Mouse (Mus musculus) thymus, postnatal 25 days (tissue): ENCODE data around the gene Arntl2.

Experiments used
- DNase-seq: peaks from one replicate; pipeline ENCODE4 v3.0.0; 2022

The Arntl2 gene

DNA sequence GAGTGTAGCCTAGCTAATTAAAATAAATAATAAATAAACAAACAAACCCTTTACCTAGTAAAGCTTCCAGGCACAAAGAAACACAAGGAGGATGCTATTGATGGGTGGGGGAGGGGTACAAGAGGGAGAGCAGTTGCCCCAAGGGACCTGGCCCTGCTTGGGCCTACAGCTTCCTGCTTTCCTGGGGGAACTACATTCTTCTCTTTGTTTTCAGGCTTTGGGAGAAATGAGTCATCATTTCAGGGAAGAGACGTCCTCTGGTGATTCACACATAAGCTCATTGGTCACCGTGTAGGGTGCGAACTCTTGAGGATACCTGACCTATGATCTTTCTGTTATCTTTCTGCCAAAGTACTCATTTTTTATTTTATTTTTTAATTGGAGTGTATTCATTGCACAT, 2.3 kb upstream of the Arntl2 start:
- no peak for DNase-seq

DNA sequence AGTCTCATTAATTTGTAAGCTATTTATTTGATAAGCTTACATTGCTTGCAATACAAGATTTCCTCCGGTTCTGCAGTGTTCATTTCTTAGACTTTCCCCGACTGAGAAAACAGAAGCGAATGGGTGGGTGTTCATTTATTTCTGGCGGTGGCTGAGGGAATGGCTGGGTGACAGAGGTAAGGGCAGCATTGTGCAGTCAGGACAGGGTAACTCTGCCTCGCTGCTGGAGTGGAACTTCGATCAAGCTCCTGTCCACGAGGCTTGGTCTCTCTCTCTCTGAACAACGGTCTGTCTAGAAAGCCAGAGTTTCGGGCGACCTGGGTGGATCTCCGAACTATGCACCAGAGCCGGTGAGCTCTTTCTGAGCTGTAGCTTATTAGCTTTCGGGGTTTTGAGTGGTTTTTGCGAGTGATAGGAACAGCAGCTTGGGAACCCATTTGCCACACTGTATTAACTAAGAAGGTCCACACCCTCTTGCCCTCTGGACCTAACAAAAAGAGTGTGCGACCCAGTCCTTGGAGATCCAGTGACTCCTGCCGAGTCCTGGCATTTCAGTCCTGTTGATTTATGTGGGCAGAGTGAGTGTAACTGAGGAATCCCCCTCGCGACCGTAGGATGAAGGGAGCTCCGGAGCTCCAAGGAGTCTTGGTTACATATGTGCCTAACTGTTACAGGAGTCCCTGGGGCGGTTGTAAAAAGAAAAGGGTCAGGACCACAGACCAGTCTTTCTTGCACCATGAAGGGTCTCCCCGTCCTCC, 510 bp upstream of the Arntl2 start:
- DNase-seq: no peak

DNA sequence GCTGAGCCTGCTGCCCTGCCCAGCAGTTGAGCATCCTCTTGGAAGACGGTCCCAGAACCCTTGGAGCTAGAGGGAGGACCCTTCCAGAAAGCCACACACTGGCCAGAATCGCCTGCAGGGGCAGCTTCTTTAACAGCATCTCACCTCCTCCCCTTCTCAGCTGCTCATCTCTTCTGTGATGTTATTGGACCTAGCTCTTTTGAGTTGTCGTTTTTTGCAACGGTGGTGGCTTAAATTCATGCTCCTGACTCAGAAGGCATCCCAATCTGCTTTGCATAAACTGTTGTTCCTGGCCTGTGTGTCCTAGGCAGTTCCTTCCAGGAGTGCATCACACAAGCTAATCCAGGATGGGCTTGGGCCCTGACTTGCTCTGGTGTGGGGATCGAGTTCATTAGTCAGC, 1.6 kb downstream of the Arntl2 start:
- DNase-seq: no peak

DNA sequence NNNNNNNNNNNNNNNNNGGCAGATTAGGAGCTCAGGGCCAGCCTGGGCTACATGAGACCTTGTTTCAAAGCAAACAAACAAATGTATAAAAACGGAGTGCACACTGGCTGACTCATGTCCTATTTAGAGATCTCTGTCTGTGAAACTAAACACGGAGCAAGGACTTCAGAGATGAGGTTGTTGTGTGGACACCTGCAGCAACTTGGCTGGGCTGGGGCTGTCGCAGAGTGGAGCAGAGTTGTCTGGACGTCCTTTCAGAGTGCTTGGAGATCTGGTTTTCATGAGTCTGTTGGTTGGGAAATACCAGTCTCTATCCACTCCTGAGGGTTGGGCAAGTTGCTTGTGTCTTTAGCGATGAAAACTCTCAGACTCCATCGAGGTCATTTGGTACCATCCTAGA, 14.1 kb downstream of the Arntl2 start:
- no peak for DNase-seq

DNA sequence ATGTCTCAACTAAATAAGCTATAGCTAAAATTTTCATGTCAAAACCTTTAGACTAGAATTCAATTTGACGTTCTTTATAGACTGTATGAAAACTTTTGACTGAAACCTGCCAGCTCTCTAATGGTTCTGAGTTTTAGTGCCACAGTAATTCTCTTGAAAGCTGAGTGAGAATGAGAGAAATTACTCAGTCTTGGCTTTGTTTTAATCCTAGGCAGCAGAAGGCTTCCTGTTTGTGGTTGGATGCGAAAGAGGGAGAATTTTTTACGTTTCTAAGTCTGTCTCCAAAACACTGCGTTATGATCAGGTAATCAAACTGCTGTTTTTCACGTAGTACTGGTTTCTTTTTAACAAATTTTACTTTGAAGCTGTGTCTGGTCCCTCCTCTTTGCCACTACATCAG, 17.2 kb downstream of the Arntl2 start:
- DNase-seq: no peak

DNA sequence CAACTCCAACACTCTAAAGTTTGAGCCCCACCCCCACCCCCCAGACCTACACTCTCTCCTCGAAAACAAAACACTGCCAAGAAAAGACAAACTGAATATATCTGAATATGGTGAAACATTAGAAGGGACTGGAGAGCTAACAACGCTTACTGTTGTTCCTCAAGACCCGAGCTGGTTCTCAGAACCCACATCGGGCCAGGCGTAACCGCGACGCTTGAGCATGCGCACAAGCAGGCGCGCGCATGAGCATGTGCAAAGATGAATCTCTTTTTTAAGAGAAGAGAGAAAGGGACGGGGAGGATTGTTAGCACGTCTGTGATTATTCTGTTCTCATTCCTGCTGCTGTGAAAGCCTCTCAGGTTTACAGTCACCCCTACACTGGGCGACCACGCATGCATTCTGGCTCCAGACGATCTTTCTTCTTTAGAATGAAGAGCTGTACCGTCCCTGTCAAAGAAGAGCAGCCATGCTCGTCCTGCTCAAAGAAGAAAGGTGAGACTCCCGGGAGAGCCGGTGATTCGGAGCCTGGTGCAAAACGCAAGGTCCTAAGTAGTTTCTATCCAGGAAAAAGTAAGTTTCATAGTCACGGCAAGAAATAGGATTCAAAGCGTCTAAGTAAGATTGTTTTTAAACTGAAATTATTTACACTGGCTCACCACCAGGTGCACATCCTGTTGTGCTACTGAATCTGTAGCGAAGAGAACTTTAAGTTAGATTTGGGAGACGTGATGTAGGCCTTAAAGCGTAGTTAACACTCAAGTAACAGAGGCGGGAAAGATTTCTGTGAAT, 24.5 kb downstream of the Arntl2 start:
- DNase-seq: no peak

DNA sequence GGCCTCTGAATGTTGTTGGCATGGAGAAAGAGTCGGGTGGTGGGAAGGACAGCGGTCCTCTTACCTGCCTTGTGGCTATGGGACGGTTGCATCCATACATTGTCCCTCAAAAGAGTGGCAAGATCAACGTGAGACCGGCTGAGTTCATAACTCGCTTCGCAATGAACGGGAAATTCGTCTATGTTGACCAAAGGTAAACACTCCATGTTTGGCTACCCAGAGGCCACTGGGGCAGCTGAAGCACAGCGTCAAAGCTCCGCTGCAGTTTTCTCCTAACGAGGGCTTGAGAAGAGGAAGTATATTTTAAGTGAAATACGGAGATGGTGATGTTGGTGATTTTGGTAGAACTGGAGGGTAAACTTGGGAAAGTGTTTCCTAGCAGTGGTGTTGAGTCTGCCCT, 26.1 kb downstream of the Arntl2 start:
- DNase-seq: no peak

DNA sequence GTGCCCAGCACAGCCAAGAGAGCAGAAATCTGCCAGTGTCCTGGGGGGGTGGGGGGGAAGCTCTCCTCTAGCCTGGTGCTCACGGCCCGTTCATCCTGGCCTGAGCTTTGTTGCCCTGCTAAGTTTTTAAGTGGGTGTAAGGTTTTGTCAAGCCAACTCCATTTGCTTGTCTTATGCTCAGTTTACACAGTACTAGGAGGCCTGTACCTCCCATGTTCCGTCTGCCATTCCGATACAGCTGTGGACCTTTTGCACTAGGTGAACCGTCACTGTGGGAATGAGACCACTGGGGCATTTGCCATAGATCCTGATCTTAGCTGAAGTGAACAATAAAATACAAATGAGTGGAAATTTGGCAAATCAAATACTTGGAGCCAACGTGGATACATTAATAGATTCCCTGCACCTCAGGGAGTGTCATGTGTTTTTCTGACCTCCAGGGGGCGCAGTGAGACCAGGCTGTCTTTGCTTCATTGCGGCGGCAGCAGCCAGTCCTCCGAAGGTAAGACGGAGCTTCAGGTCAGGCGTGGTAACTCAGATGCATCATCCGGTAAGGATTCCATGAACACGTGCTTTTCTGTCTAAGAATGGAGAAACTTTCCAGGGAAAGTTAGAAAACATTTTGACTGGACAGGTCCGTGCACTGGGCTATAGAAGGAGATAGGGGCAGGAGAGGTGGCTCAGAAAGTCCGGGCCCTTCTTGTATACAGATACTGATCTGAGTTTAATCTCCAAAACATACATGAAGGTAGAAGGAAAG, 29.1 kb downstream of the Arntl2 start:
- DNase-seq: peak; percentile 52

DNA sequence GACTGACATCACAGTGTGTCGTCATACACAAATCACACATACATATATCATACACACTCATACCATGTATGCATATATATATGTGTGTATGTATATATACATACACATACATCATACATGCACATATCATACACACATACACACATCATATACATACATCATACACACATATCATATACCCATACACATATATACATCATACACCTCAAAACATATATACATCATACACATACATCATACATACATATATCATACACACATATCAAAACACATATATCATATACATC, 29.6 kb downstream of the Arntl2 start:
- no peak for DNase-seq

DNA sequence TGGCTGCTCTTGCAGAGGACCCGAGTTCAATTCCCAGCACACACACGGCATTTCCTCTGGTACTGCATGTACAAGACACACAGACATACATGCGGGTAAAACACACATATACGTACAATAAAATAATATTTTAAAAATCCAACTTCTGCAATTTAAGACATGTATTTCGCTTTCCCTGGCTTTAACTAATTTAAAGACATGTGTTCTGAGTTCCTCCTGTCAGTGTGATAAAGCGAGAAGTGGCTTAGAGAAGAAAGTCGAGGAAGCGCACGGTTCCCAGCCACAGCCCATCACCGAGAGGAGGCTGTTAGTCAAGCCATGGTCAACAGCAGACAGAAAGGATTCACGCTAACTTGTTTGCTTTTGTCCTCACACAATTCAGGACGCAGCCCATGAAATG, 35.5 kb downstream of the Arntl2 start:
- DNase-seq: no peak

DNA sequence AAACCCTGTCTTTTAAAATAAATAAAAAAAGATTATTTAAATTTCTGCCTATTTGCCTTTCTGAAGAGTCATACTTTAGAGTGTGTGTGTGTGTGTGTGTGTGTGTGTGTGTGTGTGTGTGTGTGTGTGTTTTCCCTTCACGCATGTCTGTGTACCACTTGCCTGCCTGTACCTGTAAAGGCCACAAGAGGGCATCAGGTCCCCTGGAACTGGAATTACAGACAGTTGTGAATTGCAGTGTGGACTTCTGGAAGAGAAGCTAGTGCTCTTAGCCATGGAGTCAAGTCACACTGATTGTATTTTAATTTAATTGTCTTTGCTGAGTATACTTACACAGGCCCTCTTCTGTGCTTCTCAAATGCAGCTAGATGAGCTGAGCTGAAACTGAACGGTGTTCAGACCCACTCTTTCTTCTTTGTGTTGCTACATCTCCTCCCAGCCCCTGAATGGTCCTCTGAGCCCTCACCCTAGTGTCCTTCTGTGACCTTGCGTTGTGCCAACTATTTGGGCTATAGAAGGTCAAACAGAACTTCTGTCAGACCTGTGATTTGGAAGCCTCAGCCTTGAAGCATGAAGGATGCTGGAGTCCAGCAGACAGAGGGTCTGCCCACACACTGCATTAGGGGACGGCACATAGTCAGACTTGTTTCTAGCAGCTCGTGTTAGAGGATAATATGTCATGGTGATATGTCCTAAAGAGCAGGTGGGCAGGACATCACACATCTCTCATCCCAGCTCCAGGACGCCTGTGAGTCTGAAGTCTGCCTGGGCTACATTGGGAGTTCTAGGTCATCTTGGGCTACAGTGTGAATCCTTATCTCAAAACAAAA, 37.8 kb downstream of the Arntl2 start:
- peak; percentile 23 for DNase-seq

DNA sequence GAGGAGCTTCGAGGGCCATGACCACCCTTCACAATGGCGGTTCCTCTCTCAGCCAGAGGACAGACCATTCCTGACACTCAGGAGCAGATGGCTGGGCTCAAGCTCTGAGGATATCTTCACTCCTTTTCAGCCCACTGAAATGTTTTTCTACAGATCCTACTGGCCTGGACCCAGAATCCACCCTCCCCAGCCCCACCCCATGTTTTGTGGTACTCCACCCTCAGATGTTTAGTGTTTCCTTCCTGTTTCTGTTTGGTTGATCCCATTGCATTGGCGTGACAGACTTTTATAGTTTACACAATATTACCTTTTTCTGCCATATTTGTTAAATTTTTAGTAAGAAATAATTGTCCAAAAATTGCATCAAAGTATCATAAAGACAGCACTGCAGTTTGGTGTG, 38.5 kb downstream of the Arntl2 start:
- DNase-seq: no peak

DNA sequence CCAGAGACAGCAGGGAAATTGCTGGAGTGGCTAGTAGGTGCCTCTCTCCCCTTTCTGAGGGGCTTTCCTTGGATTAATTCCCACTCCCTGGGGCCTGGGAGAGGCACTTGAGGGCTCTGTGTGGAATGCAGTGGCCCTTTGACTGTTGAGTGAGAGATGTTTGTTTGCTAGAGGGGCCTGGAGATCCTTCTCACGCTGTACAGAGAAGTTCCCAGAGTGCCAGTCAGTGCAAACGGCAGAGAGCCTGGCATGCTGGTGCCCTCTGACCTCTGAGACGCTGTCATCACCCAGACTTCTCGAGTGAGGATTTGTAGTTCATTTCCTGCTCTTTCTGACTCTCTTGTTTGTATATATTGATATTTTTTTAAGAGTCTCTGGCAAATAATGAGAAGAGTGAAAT, 39.9 kb downstream of the Arntl2 start:
- no peak for DNase-seq

DNA sequence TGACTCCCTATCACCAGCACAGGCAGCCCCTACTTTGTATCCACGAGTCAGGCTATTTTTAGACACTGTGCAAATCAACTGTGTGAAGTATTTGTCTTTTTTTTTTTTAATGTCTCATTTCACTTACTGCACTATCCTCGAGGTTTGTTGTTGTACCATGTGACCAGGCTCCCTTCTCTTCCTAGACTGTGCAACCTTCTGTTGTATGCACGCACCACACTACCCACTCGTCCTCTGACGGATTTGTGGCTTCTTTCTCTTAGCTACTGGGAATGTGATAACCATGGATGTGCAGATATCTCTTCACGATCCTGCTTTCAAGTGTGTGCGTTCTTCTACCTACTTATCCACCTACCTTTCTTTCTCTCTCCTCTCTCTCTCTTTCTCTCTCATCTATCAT, 41.5 kb downstream of the Arntl2 start:
- no peak for DNase-seq

DNA sequence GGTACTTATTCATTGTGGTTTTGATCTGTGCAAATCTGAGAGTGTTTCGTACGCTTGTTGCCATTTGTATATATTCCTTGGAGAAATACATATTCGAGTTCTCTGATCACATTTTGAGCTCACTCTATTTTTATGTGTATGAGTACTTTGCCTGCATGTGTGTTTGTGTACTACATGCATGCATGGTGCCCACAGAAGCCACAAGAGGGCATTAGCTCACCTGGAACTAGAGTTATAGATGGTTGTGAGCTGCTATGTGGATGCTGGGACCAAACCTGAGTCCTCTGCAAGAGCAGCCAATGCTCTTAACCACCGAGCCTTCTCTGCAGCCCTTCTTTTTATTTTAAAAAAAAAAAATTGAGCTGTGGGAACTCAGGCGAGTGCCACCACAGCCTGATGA, 42.5 kb downstream of the Arntl2 start:
- no peak for DNase-seq

DNA sequence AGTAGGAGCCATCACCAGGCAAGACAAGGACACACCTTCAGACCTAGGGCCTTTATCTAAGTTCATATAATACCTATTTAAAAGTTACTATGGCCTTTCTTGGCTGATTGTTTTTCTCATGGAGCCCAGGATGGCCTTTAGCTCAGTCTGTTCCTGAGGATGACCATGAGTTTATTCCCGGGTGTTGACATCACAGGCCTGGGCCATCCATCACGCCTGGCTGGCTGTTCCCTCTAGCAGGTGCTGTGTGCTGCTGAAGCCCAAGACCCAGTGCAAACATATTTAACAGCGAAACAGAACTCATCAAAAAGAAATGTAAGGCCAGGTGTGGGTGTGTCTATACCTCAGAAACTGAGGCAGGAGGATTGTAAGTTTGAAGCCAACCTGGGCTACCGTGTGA, 43.0 kb downstream of the Arntl2 start:
- no peak for DNase-seq

DNA sequence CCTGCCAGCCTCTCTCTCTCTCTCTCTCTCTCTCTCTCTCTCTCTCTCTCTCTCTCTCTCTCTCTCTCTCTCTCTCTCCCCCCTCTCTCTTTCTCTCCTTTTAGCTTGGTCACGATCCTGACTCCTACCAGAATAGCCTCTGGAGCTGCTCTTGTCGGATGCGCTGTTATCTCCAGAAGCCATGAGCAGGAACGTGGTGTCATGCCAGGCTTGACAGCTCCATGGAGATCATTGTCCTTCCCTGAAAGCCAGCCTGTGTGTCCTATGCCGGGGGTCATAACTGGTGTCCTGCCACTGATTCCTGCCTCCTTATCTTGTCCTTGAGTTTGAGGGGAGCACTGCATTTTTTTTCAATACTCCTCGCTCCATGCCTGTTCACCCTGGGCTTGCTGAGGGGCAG, 49.0 kb downstream of the Arntl2 start:
- no peak for DNase-seq

DNA sequence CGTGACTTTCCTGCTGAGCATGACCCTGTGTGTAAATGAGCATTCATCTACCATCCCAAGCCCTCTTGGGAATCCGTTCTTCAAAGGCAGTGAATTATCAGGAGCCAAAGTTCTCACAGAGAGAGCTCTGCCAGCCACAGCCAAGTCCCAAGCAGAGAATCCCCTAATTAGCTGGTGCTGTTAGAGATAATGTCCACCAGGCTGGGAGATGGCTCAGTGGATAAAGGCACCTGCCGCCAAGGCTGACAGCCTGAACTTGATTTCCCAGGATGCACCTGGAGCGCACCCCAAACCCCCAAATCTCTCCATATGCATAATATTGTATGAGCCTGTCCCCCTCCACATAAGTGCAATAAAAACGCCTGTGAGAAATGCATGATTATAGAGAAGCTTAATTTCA, 49.5 kb downstream of the Arntl2 start:
- DNase-seq: no peak

DNA sequence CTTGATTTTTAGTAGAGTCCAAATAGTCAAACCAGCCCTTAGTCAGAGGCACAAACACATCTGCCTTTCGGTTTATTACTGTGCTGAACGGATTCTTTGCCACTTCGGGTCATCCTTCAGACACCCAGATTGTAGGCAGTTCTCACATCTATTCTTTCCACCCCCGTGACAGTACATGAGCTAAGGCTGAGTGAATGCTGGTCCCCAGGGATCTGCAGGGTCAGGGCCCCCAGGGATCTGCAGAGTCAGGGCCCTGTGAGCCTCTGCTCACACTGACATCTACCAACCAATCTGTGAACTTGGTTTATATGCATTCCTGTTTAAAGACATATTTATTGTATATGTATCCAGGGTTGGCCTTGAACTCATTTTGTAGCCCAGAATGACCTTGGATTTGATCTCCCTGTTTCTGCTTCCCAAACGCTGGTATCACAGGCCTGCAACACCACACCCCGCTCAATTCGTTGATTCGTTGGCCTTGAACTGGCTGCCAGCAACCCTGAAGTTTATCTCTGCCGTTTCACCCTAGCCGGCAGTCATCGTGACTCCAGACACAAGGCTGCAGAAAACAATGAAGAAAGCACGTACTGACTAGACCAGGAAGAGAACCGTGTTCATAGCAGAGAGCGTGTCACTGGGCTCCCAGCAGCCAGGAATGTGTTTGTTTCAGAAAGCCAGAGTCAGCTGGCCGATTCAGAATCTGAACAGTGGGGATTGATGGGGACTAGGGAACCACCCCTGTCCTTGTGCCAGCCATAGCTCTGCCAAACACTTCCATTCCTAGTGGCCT, 50.3 kb downstream of the Arntl2 start:
- DNase-seq: no peak

DNA sequence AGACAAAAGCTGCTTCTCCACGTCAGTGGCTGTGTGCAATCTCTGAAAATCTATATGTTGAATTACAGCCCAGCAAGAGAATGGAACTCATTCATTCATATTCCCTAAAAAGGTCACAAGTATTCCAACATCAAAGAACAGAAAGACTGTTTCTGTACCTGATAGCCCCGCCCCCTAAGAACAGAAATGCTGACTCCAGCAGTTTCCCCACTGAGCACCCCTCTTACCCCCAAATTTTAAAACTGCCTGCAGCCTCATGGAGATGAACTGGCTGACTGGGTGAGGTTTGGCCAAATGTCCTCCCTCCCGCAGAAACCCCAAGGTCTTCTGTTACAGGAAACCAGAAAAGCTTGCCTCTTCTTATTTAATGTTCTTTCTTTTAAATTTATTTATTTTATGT, 51.5 kb downstream of the Arntl2 start:
- DNase-seq: no peak

DNA sequence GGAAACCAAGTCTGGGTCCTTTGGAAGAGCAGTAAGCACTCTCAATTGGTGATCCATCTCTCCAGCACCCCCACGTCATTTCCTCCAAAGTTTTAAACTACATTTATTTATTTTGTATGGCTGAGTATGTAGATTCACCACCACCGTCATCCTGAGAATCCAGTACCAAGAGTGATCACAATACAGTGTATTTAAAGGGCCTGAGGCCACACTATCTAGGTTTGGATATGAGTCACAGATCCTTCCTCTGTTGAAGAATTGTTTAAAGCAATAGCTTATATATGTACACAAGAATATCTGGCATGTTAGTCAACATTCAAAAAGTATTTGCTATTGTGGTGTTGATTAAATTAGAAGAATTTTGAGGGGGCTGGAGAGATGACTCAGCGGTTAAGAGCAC, 52.4 kb downstream of the Arntl2 start:
- DNase-seq: no peak

DNA sequence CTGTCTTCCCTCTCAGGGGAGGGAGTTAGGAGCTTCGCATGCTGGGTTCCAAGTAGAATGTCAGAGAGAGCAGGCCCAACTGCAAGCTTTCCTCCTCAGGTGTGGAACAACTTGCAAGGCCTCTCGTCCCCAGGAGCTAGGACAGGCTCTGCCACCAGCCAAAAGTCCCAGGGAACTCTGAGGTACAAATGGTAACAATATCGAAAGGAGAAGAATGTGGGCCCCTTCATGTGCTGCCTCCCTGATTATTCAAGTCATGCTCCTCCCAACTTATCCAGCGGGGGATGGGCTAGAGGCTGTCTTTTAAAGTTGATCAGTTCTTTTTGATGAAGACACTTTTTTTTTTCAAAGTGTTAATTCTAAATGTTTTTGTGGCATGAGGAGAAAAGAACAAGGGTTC, 54.2 kb downstream of the Arntl2 start, which contains the start of gene Smco2:
Smco2 (plus strand) TSS at position 55 of the 400 bp plus-strand sequence.
- no peak for DNase-seq
